ENCODE assay signal across 8 mouse cellular contexts in genomic region chr3:100768170-100768624, GRCm38 (mm10). TPM values are rescaled to one million over a fixed set of nuclear protein-coding genes. Genes with fewer than 3 reads are reported as not detected.
DNase-seq lines count a peak whose midpoint lies in the region; ATAC-seq lines count a peak whose summit lies in the region.

No protein-coding gene starts in this region.

- no peak overlapping the region for H3K4me3 ChIP-seq in embryonic facial prominence, embryonic 11.5 days (ENCODE audit: low read depth, low read length)
- no peak overlapping the region for H3K4me3 ChIP-seq in hindbrain, embryonic 11.5 days (ENCODE audit: low read depth, low read length)
- no peak overlapping the region for H3K4me3 ChIP-seq in limb, embryonic 11.5 days (ENCODE audit: low read depth, low read length)

- H3K27me3 ChIP-seq in embryonic facial prominence, embryonic 11.5 days (ENCODE audit: control insufficient read depth, insufficient read depth, low read length): no peaks in the 10 kb centered on the region
- H3K27me3 ChIP-seq in hindbrain, embryonic 11.5 days (ENCODE audit: control insufficient read depth, insufficient read depth, low read length): no peaks in the 10 kb centered on the region
- no peaks in the 10 kb centered on the region for H3K27me3 ChIP-seq in limb, embryonic 11.5 days (ENCODE audit: control insufficient read depth, insufficient read depth, low read length)

- no peaks in the 10 kb centered on the region for H3K4me1 ChIP-seq in embryonic facial prominence, embryonic 11.5 days (ENCODE audit: control insufficient read depth, insufficient read depth, low read length)
- no peaks in the 10 kb centered on the region for H3K4me1 ChIP-seq in hindbrain, embryonic 11.5 days (replicated peaks; ENCODE audit: control insufficient read depth, insufficient read depth, low read length)
- H3K4me1 ChIP-seq in limb, embryonic 11.5 days (ENCODE audit: control insufficient read depth, insufficient read depth, low read length): peaks cover 6% of the 10 kb centered on the region; the same call in 1 of the 2 replicates

- ATAC-seq in embryonic facial prominence, embryonic 11.5 days (replicated peaks; ENCODE audit: insufficient number of reproducible peaks, low FRiP score, low TSS enrichment, low read depth): peak; percentile 76
- peak; percentile 64; the same call in 1 of the 2 replicates for ATAC-seq in hindbrain, embryonic 11.5 days (ENCODE audit: low FRiP score)
- no peak for ATAC-seq in limb, embryonic 11.5 days (ENCODE audit: insufficient number of reproducible peaks, low FRiP score, low TSS enrichment, low read depth)

- H3K9me3 ChIP-seq in embryonic facial prominence, embryonic 11.5 days (replicated peaks; ENCODE audit: control insufficient read depth, low read length): no peaks in the 10 kb centered on the region
- H3K9me3 ChIP-seq in hindbrain, embryonic 11.5 days (ENCODE audit: control insufficient read depth, low read length): no peaks in the 10 kb centered on the region
- H3K9me3 ChIP-seq in limb, embryonic 11.5 days (ENCODE audit: control insufficient read depth, low read length): no peaks in the 10 kb centered on the region

- H3K4me2 ChIP-seq in embryonic facial prominence, embryonic 11.5 days (ENCODE audit: low read depth, low read length): peak overlapping the region; percentile 6; the same call in 1 of the 2 replicates
- H3K4me2 ChIP-seq in hindbrain, embryonic 11.5 days (replicated peaks; ENCODE audit: low read depth, low read length): no peak overlapping the region
- H3K4me2 ChIP-seq in limb, embryonic 11.5 days (ENCODE audit: low read depth, severe bottlenecking): no peak overlapping the region

- peak; percentile 17 to 46 for DNase-seq in cerebellum, postnatal 14 days
- DNase-seq in cerebellum, adult 11 months: no peak
- peak; percentile 74 for DNase-seq in embryonic facial prominence, embryonic 11.5 days (ENCODE audit: low spot score)
- peak; percentile 62 for DNase-seq in hindbrain, embryonic 11.5 days (ENCODE audit: low spot score)
- peak; percentile 51 for DNase-seq in limb, embryonic 11.5 days (ENCODE audit: low spot score)
- peak; percentile 56 for DNase-seq in neural tube, embryonic 10.5 days (ENCODE audit: extremely low spot score, low spot score)
- DNase-seq in urinary bladder, postnatal 4 days (ENCODE audit: low spot score in 2 of 2): no peak
- DNase-seq in spleen, postnatal 10 days (ENCODE audit: low spot score in 2 of 2): no peak

- WGBS in embryonic facial prominence, embryonic 11.5 days: 22% methylated on average over 15 of the region's 15 CpGs
- 15% methylated on average over 7 of the region's 15 CpGs for WGBS in hindbrain, embryonic 11.5 days
- 43% methylated on average over 15 of the region's 15 CpGs for WGBS in limb, embryonic 11.5 days

- no peaks in the 10 kb centered on the region for H3K36me3 ChIP-seq in embryonic facial prominence, embryonic 11.5 days (replicated peaks; ENCODE audit: control insufficient read depth, insufficient read depth, low read depth, low read length)
- H3K36me3 ChIP-seq in hindbrain, embryonic 11.5 days (ENCODE audit: control insufficient read depth, insufficient read depth, low read length): no peaks in the 10 kb centered on the region
- no peaks in the 10 kb centered on the region for H3K36me3 ChIP-seq in limb, embryonic 11.5 days (ENCODE audit: control insufficient read depth, insufficient read depth, low read length)

- H3K9ac ChIP-seq in embryonic facial prominence, embryonic 11.5 days (replicated peaks; ENCODE audit: low read length): peak overlapping the region; percentile 19; the same call in 1 of the 2 replicates
- no peak overlapping the region for H3K9ac ChIP-seq in hindbrain, embryonic 11.5 days (ENCODE audit: low read depth, low read length)
- H3K9ac ChIP-seq in limb, embryonic 11.5 days (ENCODE audit: low read length): 0 out of 2 replicates have a peak overlapping the region, but pooled peaks have one; percentile 13

- no peak overlapping the region for H3K27ac ChIP-seq in embryonic facial prominence, embryonic 11.5 days (replicated peaks; ENCODE audit: low read depth, low read length)
- no peak overlapping the region for H3K27ac ChIP-seq in hindbrain, embryonic 11.5 days (ENCODE audit: low read depth, low read length)
- 0 out of 2 replicates have a peak overlapping the region, but pooled peaks have one; percentile 26 for H3K27ac ChIP-seq in limb, embryonic 11.5 days (replicated peaks; ENCODE audit: low read depth, low read length)

RNA-seq across cellular contexts. Expression of gene Vtcn1, which starts 57.1 kb away (rescaled TPM):
- 0.15 TPM in 1 of 2 replicates, not detected in the other for polyA plus RNA-seq in embryonic facial prominence, embryonic 11.5 days (2014; fragmentation: Nextera tagmentation; extraction: Ambion mirVana)
- 0.08 and 0.19 TPM in 2 replicates for polyA plus RNA-seq in hindbrain, embryonic 11.5 days (2014; fragmentation: Nextera tagmentation; extraction: Ambion mirVana)
- not detected in 2 replicates for polyA plus RNA-seq in limb, embryonic 11.5 days (2014; fragmentation: Nextera tagmentation; extraction: Ambion mirVana)

Comparison
In these comparisons a context has a peak if more than half of its experiments do, and no peak if none do; other contexts are left out.
1. DNase-seq: peak in cerebellum, postnatal 14 days (2 of 2), embryonic facial prominence, embryonic 11.5 days (single experiment), hindbrain, embryonic 11.5 days (single experiment), limb, embryonic 11.5 days (single experiment) and neural tube, embryonic 10.5 days (single experiment); none in cerebellum, adult 11 months (single experiment), urinary bladder, postnatal 4 days (0 of 2) and spleen, postnatal 10 days (0 of 2).